Mouse (Mus musculus) lung, postnatal 14 days (tissue): ENCODE results near the gene Acadm.

Source experiments
- DNase-seq: peaks from one replicate; pipeline ENCODE4 v3.0.0; 2021

Acadm gene

GRCm38 (mm10) chr3:153897216-153897615 is 47.2 kb downstream of the Acadm start:
- no peak for DNase-seq

GRCm38 (mm10) chr3:153895454-153895853 is 49.0 kb downstream of the Acadm start:
- no peak for DNase-seq

- no peak for DNase-seq
Observed at GRCm38 (mm10) chr3:153889188-153889781, 55.1 kb downstream of the Acadm start.

- no peak for DNase-seq
Observed at GRCm38 (mm10) chr3:153888141-153888540, 56.3 kb downstream of the Acadm start.

GRCm38 (mm10) chr3:153886296-153886695 is 58.1 kb downstream of the Acadm start:
- no peak for DNase-seq
